Mouse (Mus musculus): ENCODE results near the gene Cep135. TPM values are rescaled to one million over a fixed set of nuclear protein-coding genes. Genes with fewer than 3 reads are reported as not detected.
A peak's percentile ranks its signal among the peaks of the same experiment; 100 is the strongest.

The Cep135 gene
- polyA plus RNA-seq, 1 experiment from 2014 or later: 9.1 TPM

DNA sequence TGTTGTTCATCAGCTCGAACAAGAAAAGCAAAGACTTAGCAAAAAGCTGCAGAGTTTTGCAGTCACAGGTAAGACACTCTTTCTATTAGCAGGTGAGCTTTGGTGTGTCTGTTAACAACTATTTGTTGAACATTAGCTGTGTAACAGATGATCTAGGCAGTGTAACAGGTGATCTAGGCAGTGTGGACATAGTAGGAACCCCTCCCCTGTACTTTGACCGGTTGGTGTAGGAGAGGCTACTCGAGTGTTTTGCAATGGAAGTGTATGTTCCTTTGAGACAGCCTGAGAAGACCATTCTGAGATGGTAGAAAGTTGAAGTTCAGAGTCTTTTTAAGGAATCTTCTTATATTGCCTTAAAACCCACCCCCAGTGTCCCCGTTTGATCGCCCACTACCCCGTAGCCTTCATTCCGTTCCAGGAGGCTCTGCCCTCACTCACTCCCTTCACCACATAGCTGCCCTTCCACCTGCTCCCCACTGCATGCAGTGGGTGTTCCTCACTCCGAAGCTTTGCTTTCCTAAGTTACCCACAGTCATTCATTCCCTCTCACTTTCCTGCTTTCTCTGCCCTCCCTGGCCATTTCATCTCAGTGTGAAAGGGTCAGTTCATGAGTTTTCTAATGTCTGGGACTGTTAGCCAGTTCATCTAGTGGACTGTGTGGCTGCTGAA lies 21.3 kb downstream of the Cep135 start:
- Histone ChIP-seq H3K27ac (no peak overlapping the region), H3K4me1 (no peaks in the 10 kb centered on the region), H3K27me3 (no peaks in the 10 kb centered on the region), H3K36me3 (peaks cover 60% of the 10 kb centered on the region), H3K9me3 (no peaks in the 10 kb centered on the region), H3K4me2 (no peak overlapping the region), H3K9ac (no peak overlapping the region), H3K4me3 (no peak overlapping the region)
- 92% methylated on average over 8 of the region's 8 CpGs for WGBS
- no peak for ATAC-seq (ENCODE audit: borderline replicate concordance, extremely low read depth, low FRiP score, low TSS enrichment)

DNA sequence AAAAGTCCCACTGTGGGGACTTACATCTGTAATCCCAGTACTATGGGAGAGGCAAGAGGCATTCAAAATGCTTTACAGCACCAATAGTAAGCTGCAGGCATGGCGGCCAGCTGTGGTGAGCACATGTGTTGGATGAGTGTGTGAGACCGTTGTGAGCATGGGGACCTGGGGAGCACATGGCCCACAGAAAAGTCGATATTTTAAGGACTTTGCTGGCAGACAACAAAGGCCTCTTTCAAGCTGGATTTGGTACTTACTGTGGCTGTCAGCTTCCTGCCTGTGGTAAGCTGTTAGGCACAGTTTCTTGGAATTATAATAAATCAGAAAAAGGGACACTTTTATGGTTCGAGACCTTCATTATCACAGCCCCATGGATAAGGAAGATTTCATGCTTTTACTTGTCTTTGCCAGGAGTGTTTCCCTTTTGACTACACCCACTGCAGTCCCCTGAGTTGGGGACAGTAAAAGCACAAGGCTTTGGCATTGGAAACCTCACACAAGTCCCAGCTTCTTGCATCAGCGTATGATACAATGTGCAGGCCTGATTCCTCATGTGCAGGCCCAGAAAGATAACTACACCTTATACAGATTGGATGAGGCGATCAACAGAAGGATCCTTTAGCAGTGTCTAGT lies 24.5 kb downstream of the Cep135 start:
- Histone ChIP-seq H3K36me3 (peaks cover 75% of the 10 kb centered on the region), H3K4me2 (no peak overlapping the region), H3K27me3 (no peaks in the 10 kb centered on the region), H3K9ac (no peak overlapping the region), H3K4me1 (no peaks in the 10 kb centered on the region), H3K9me3 (no peaks in the 10 kb centered on the region), H3K27ac (no peak overlapping the region), H3K4me3 (no peak overlapping the region)
- no peak for ATAC-seq (ENCODE audit: borderline replicate concordance, extremely low read depth, low FRiP score, low TSS enrichment)
- 86% methylated on average over 6 of the region's 6 CpGs for WGBS

DNA sequence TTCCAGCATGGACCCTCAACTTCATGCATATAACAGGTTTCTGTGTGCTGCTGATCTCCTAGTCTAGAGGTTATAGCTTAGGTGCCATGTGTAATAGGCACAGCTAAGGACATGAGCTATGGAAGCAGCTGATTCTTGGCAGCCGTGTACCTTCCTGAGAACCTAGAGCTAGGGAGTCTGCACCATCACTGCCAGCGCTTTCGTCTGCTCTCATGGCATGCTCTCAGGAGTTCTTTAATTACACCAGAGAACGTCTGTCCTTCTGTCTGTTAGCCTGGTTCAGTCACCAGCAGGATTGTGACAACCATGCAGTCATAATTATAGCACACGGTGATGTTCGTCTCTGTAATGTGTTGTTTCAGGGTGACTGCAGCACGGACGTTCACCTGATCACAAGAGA lies 26.8 kb downstream of the Cep135 start:
- no peaks in the 10 kb centered on the region for H3K27me3 ChIP-seq
- H3K27ac ChIP-seq: no peak overlapping the region
- H3K4me1 ChIP-seq: no peaks in the 10 kb centered on the region
- peaks cover 79% of the 10 kb centered on the region for H3K36me3 ChIP-seq
- H3K9me3 ChIP-seq: no peaks in the 10 kb centered on the region
- no peak for ATAC-seq (ENCODE audit: borderline replicate concordance, extremely low read depth, low FRiP score, low TSS enrichment)
- H3K4me2 ChIP-seq: no peak overlapping the region
- no peak overlapping the region for H3K4me3 ChIP-seq
- 89% methylated on average over 8 of the region's 8 CpGs for WGBS
- no peak overlapping the region for H3K9ac ChIP-seq

DNA sequence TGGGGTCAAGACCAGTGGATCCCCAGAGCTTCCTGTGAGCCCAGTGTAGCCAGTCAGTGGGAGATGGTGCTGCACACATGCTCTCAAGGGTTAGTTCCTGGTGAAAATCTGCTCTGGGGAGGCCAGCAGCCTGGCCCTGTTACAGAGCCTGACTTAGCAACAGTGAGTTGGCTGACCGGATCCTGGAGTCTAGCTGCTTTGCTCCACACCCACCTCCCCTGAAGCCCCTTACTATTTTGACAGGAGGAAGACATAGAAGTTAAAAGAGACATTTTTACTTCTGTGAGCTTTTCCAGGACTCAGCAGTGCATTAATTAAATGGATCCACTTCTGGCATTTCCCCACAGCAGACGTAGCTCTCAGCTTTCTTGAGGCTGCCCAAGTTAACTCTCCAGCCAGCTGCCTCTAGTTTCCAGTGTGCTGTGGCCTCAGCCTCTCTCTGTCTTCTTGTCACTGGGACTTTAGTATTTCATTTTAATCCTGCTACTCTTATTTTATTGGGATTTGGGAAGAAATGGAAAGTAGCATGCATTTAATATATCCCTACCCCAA lies 27.8 kb downstream of the Cep135 start:
- no peak overlapping the region for H3K4me2 ChIP-seq
- ATAC-seq (ENCODE audit: borderline replicate concordance, extremely low read depth, low FRiP score, low TSS enrichment): no peak
- H3K27ac ChIP-seq: no peak overlapping the region
- no peaks in the 10 kb centered on the region for H3K4me1 ChIP-seq
- H3K27me3 ChIP-seq: no peaks in the 10 kb centered on the region
- no peak overlapping the region for H3K4me3 ChIP-seq
- no peaks in the 10 kb centered on the region for H3K9me3 ChIP-seq
- H3K9ac ChIP-seq: no peak overlapping the region
- peaks cover 72% of the 10 kb centered on the region for H3K36me3 ChIP-seq
- WGBS: 93% methylated on average over 2 of the region's 2 CpGs

DNA sequence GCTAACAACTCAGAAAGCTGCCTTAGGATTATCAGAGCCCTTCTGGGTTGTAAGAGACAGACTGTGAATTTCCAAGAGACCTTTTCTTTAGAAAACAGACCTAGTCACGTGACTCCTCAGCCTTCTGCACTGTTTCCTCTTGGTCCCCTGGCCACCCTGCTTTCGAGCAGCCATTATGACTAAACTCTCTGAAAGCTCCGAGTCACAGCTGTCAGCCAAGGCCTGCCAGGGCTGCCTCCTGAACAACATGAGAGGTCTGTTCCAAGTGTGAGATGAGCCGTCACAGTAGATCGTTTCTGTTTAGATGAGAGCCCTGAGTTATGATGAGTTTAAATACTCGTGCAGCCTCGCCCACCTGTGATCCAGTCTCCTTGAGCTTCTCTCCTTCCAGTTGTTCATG lies 30.3 kb downstream of the Cep135 start:
- Histone ChIP-seq H3K27me3 (no peaks in the 10 kb centered on the region), H3K36me3 (peaks cover 63% of the 10 kb centered on the region), H3K9me3 (no peaks in the 10 kb centered on the region), H3K4me1 (no peaks in the 10 kb centered on the region), H3K4me2 (no peak overlapping the region), H3K27ac (no peak overlapping the region), H3K4me3 (no peak overlapping the region), H3K9ac (no peak overlapping the region)
- ATAC-seq (ENCODE audit: borderline replicate concordance, extremely low read depth, low FRiP score, low TSS enrichment): no peak
- 76% methylated on average over 7 of the region's 7 CpGs for WGBS

DNA sequence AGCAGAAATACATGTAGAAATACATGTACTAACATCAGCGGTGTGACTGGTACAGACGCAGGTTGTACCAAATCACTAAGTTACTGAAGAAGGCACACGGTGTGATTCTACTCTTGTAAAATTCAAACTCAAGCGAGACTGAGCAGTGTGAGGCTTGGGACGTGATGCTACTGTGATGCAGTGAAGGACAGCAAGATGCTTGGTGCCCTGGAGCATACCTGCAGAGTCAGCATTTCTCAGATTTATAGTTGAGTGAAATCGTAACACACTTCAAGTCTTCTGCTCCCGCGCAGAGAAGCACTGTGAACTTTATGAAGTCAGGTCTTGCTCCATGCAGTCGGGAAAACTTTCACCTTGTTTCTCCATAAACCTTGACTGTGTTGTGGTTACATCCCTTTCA lies 35.3 kb downstream of the Cep135 start:
- H3K9me3 ChIP-seq: no peaks in the 10 kb centered on the region
- no peak overlapping the region for H3K27ac ChIP-seq
- peaks cover 36% of the 10 kb centered on the region for H3K36me3 ChIP-seq
- no peaks in the 10 kb centered on the region for H3K27me3 ChIP-seq
- no peak for ATAC-seq (ENCODE audit: borderline replicate concordance, extremely low read depth, low FRiP score, low TSS enrichment)
- H3K4me3 ChIP-seq: no peak overlapping the region
- H3K4me1 ChIP-seq: no peaks in the 10 kb centered on the region
- no peak overlapping the region for H3K9ac ChIP-seq
- WGBS: 96% methylated on average over 9 of the region's 9 CpGs
- no peak overlapping the region for H3K4me2 ChIP-seq

DNA sequence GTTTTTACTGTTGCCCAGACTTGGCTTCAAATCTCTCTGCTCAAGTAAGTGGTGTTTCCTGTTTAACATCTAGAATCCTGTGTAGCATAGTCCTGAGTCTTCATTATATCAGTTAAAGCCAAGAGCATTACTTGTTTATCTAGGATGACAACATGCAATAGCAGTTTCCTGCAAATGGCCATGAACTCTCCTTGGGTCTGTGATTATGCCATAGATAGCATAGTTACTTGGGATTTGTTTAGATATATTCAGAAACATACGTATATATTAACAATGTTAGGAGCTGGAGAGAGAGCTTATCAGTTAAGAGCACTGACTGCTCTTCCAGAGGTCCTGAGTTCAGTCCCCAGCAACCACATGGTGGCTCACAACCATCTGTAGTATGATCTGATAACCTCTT lies 39.3 kb downstream of the Cep135 start:
- no peaks in the 10 kb centered on the region for H3K4me1 ChIP-seq
- no peaks in the 10 kb centered on the region for H3K9me3 ChIP-seq
- H3K27me3 ChIP-seq: no peaks in the 10 kb centered on the region
- no peak overlapping the region for H3K4me2 ChIP-seq
- 49% methylated on average over 1 of the region's 1 CpGs for WGBS
- peaks cover 31% of the 10 kb centered on the region for H3K36me3 ChIP-seq
- H3K27ac ChIP-seq: no peak overlapping the region
- H3K4me3 ChIP-seq: no peak overlapping the region
- H3K9ac ChIP-seq: no peak overlapping the region
- peak; percentile 49 for ATAC-seq (ENCODE audit: borderline replicate concordance, extremely low read depth, low FRiP score, low TSS enrichment)

DNA sequence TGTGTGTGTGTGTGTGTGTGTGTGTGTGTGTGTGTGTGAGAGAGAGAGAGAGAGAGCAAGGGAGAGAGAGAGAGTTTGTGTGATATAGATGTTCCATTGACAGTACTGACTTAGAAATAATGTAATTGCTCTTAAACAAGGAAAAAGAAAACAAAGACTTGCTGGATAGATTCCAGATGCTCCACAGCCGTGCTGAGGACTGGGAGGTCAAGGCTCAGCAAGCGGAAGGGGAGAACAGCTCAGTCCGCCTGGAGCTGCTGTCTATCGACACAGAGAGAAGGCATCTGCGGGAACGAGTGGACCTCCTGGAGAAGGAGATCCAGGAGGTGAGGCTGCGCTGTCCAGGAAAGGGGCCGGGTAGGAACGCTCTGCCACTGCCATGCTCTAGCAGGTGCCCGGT lies 45.5 kb downstream of the Cep135 start:
- Histone ChIP-seq H3K27me3 (no peaks in the 10 kb centered on the region), H3K4me1 (no peaks in the 10 kb centered on the region), H3K4me3 (no peak overlapping the region), H3K9ac (no peak overlapping the region), H3K9me3 (no peaks in the 10 kb centered on the region), H3K4me2 (no peak overlapping the region), H3K27ac (no peak overlapping the region), H3K36me3 (peaks cover 54% of the 10 kb centered on the region)
- no peak for ATAC-seq (ENCODE audit: borderline replicate concordance, extremely low read depth, low FRiP score, low TSS enrichment)
- WGBS: 71% methylated on average over 10 of the region's 10 CpGs

DNA sequence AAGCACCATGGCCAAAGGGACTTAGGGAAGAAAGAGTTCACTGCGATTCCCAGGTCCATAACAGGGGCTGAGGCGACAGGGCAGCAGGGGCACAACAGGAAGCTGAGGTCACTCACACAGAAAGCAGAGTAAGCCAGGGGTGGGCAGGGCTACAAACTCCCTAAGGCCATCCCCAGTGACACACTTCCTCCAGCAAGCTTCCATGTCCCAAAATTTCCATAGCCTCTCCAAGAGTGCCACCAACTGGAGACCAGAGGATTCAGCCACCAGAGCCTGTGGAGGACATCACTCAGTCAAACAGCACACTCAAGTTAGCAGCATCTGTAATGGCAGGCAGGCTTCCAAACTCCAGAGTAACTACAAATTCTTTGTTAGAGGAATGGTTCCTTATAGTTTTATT lies 47.1 kb downstream of the Cep135 start:
- no peak overlapping the region for H3K9ac ChIP-seq
- no peaks in the 10 kb centered on the region for H3K27me3 ChIP-seq
- H3K4me3 ChIP-seq: no peak overlapping the region
- H3K4me1 ChIP-seq: no peaks in the 10 kb centered on the region
- H3K4me2 ChIP-seq: no peak overlapping the region
- no peak overlapping the region for H3K27ac ChIP-seq
- 89% methylated on average over 2 of the region's 2 CpGs for WGBS
- H3K9me3 ChIP-seq: no peaks in the 10 kb centered on the region
- no peak for ATAC-seq (ENCODE audit: borderline replicate concordance, extremely low read depth, low FRiP score, low TSS enrichment)
- peaks cover 66% of the 10 kb centered on the region for H3K36me3 ChIP-seq

DNA sequence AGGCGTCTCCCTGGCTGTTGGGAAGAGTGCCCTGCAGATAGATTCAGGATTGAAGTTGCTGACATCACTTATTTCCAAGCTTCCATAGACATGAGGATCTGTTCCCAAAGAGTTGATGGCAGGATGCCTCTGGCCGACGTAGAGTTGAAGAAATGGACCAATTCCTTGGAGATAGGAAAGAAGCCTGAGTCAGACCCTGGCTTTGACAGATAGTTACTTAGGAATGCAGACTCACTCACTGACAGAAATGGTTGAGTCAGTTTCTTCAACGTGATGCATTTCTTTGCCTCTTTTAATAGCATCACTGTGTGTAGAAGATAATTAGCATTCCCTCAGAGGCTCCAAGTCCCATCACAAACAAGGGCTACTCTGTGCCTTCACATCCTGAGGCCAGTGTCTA lies 53.6 kb downstream of the Cep135 start:
- 93% methylated on average over 4 of the region's 4 CpGs for WGBS

DNA sequence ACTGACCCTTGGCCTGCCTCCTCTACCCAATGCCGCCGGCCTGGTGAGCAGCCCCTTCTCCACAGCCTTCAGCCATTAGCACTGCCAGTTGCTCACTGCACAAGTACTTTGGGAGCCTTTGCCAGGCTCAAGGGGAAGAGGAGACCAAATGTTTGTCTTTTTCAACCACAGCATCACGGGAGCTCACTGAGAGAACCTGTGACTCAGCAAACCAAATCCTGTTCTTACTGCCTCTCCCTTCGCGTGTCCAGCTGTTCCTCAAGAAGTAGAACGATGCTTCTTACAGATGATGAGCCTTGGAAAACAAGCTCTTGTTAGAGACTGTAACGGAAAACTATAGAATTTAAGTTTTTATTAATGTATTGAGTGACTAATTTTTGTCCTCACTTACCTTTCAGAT lies 55.7 kb downstream of the Cep135 start:
- 90% methylated on average over 7 of the region's 7 CpGs for WGBS
- Histone ChIP-seq H3K36me3 (peaks cover 42% of the 10 kb centered on the region), H3K27me3 (no peaks in the 10 kb centered on the region), H3K27ac (no peak overlapping the region), H3K4me2 (no peak overlapping the region), H3K4me3 (no peak overlapping the region), H3K9me3 (no peaks in the 10 kb centered on the region), H3K4me1 (no peaks in the 10 kb centered on the region), H3K9ac (no peak overlapping the region)
- no peak for ATAC-seq (ENCODE audit: borderline replicate concordance, extremely low read depth, low FRiP score, low TSS enrichment)

More for the DNA sequence above, 53.6 kb downstream of the Cep135 start:
- no peak overlapping the region for H3K4me2 ChIP-seq
- ATAC-seq (ENCODE audit: borderline replicate concordance, extremely low read depth, low FRiP score, low TSS enrichment): no peak
- no peaks in the 10 kb centered on the region for H3K9me3 ChIP-seq
- no peak overlapping the region for H3K4me3 ChIP-seq
- H3K4me1 ChIP-seq: no peaks in the 10 kb centered on the region
- H3K9ac ChIP-seq: no peak overlapping the region
- no peaks in the 10 kb centered on the region for H3K27me3 ChIP-seq
- H3K36me3 ChIP-seq: peaks cover 55% of the 10 kb centered on the region
- no peak overlapping the region for H3K27ac ChIP-seq

DNA sequence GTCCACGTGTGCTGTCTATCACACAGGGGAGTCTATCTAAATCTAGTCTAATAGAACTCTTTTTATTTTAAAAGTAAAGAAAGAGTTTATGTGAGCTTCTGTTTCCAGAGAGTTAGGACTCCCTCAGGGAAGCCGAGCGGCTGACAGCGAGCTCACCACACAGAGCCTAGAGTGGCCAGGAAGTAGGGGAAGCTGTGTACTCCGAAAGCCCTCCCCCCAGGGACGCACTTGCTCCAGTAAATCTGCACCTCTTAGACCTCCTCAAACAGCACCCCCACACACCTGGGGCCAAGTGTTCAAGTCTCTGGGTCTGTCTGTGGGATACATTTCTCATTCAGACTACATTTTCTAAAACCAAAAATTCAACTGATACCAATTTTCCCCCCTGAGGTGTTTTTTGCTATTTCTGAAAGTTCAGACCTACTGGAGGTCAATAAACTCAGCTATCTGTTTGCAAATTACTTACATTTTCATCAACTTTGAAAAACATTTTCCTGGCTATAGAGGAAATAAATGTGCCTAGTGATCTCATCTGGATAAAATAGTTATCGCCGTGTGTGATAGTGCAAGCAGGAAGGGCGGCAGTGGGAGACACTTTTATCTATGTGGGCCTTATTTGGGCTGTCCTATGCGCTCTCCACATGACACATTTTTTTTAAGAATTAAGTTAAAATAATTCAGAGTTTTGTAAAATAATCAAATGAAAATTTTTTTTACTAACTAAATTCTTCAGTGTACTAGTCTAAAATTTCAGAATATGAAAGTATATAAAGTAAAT lies 56.8 kb downstream of the Cep135 start:
- ATAC-seq (ENCODE audit: borderline replicate concordance, extremely low read depth, low FRiP score, low TSS enrichment): no peak
- no peak overlapping the region for H3K4me3 ChIP-seq
- 89% methylated on average over 10 of the region's 10 CpGs for WGBS
- no peaks in the 10 kb centered on the region for H3K9me3 ChIP-seq
- peaks cover 33% of the 10 kb centered on the region for H3K36me3 ChIP-seq
- H3K4me1 ChIP-seq: no peaks in the 10 kb centered on the region
- H3K9ac ChIP-seq: no peak overlapping the region
- no peaks in the 10 kb centered on the region for H3K27me3 ChIP-seq
- no peak overlapping the region for H3K4me2 ChIP-seq
- no peak overlapping the region for H3K27ac ChIP-seq
